Mouse (Mus musculus): ENCODE data around the gene Rgs9.
"Not testable (repeated sequence)": the region's sequence is repeated elsewhere in the genome, so short reads cannot be mapped to it uniquely, and the experiment has no call there.

GRCm38 (mm10) chr11:109342666-109343065 is 44.7 kb upstream of the Rgs9 start:
- not testable (repeated sequence) for TF ChIP-seq CTCF (IDR thresholded peaks at IDR 0.05; ENCODE audit: low read depth); EP300 (optimal IDR thresholded peaks at IDR 0.05)
